8 mouse cellular contexts compared by ENCODE assay signal in the genomic region with DNA sequence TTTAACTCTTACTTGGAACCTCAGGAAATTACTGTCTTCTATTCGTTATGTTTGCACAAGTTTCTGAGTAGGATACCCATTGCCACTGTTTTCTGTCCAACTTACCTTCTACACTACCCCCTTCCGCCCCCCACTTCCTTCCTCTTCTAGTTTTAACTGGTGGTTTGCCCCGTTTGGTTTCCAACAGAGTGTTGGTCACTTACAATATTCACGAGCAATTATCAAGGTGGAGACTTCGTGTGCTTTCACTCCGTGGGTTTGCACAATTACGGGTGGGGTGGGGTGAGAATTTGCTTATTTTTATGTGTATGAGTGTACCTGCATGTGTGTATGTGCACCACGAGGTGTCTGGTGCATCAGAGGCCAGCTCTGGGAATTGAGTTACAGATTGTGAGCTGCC. TPM values are rescaled to one million over a fixed set of nuclear protein-coding genes. Genes with fewer than 3 reads are reported as not detected.
DNase-seq lines count a peak whose midpoint lies in the region; ATAC-seq and TF ChIP-seq lines count a peak whose summit lies in the region.

No protein-coding gene starts in this region.

- peak overlapping the region; percentile 79 for H3K4me2 ChIP-seq in intestine, postnatal 0 days (replicated peaks; ENCODE audit: low read depth)
- H3K4me2 ChIP-seq in neural tube, embryonic 13.5 days, result peak overlapping the region; percentile 86

- H3K27ac ChIP-seq in thymus, adult 2 months (ENCODE audit: control insufficient read depth, insufficient read depth, low read length), result no peak overlapping the region
- H3K27ac ChIP-seq in intestine, postnatal 0 days (ENCODE audit: low read depth, low read length), result no peak overlapping the region
- H3K27ac ChIP-seq in neural tube, embryonic 13.5 days (replicated peaks), result peak overlapping the region; percentile 92; the same call in 1 of the 2 replicates

- TF ChIP-seq CTCF in thymus, adult 2 months (IDR thresholded peaks at IDR 0.05; ENCODE audit: borderline replicate concordance, control insufficient read depth, extremely low read depth, insufficient read depth, low read length, poor library complexity), result no peak
- TF ChIP-seq CTCF in intestine, postnatal 0 days (IDR thresholded peaks at IDR 0.05; ENCODE audit: low read depth), result peak; percentile 10; the same call in 1 of the 2 replicates

- intact Hi-C loops in gastrocnemius, postnatal 36 days (cut with DNase I), result no loop called here

- ATAC-seq in erythroblast, adult 5-6 weeks (replicated peaks; ENCODE audit: low FRiP score, poor library complexity, severe bottlenecking), result no peak
- no peak for ATAC-seq in intestine, postnatal 0 days
- no peak for ATAC-seq in neural tube, embryonic 13.5 days (ENCODE audit: low read depth)

- peaks cover 64% of the 10 kb centered on the region for H3K4me1 ChIP-seq in erythroblast, embryonic 14.5 days (ENCODE audit: control insufficient read depth)
- H3K4me1 ChIP-seq in thymus, adult 2 months (replicated peaks; ENCODE audit: control insufficient read depth, insufficient read depth, low read length), result peaks cover 8% of the 10 kb centered on the region
- no peaks in the 10 kb centered on the region for H3K4me1 ChIP-seq in intestine, postnatal 0 days (replicated peaks; ENCODE audit: control insufficient read depth, insufficient read depth, low read length)
- H3K4me1 ChIP-seq in neural tube, embryonic 13.5 days (replicated peaks), result peaks cover 30% of the 10 kb centered on the region

- 1% methylated on average over 8 of the region's 8 CpGs for WGBS in thymus, adult 2 months
- WGBS in intestine, postnatal 0 days, result 4% methylated on average over 8 of the region's 8 CpGs
- WGBS in neural tube, embryonic 13.5 days, result 23% methylated on average over 8 of the region's 8 CpGs

- H3K4me3 ChIP-seq in erythroblast, embryonic 14.5 days (replicated peaks), result peak overlapping the region; percentile 74
- peak overlapping the region; percentile 20; the same call in 1 of the 2 replicates for H3K4me3 ChIP-seq in thymus, adult 2 months (ENCODE audit: control insufficient read depth, insufficient read depth, low read length)
- peak overlapping the region; percentile 91 for H3K4me3 ChIP-seq in intestine, postnatal 0 days (ENCODE audit: low read depth, low read length)
- peak overlapping the region; percentile 75 for H3K4me3 ChIP-seq in neural tube, embryonic 13.5 days

- no peaks in the 10 kb centered on the region for H3K9me3 ChIP-seq in erythroblast, embryonic 14.5 days (ENCODE audit: control insufficient read depth, low read length)
- H3K9me3 ChIP-seq in intestine, postnatal 0 days (ENCODE audit: control insufficient read depth), result no peaks in the 10 kb centered on the region
- H3K9me3 ChIP-seq in neural tube, embryonic 13.5 days, result no peaks in the 10 kb centered on the region

- DNase-seq in thymus, adult 2 months, result peak; percentile 16
- no peak for DNase-seq in thymus, adult 18-20 months
- no peak for DNase-seq in gastrocnemius, postnatal 36 days
- DNase-seq in urinary bladder, postnatal 14 days (ENCODE audit: low spot score), result no peak

- no peaks in the 10 kb centered on the region for H3K27me3 ChIP-seq in erythroblast, embryonic 14.5 days (ENCODE audit: control insufficient read depth)
- no peaks in the 10 kb centered on the region for H3K27me3 ChIP-seq in thymus, adult 2 months (ENCODE audit: control insufficient read depth, insufficient read depth, low read length)
- H3K27me3 ChIP-seq in intestine, postnatal 0 days (replicated peaks; ENCODE audit: control insufficient read depth, insufficient read depth, low read length), result no peaks in the 10 kb centered on the region
- H3K27me3 ChIP-seq in neural tube, embryonic 13.5 days, result no peaks in the 10 kb centered on the region

- peak overlapping the region; percentile 92 for H3K9ac ChIP-seq in intestine, postnatal 0 days (ENCODE audit: low read depth, low read length)
- H3K9ac ChIP-seq in neural tube, embryonic 13.5 days, result peak overlapping the region; percentile 93

- no peak for TF ChIP-seq POLR2A in thymus, adult 2 months (IDR thresholded peaks at IDR 0.05; ENCODE audit: control insufficient read depth, extremely low read depth, insufficient read depth, low read length, poor library complexity)

- H3K36me3 ChIP-seq in erythroblast, embryonic 14.5 days (ENCODE audit: control insufficient read depth), result peaks cover 43% of the 10 kb centered on the region
- no peaks in the 10 kb centered on the region for H3K36me3 ChIP-seq in thymus, adult 2 months (ENCODE audit: control insufficient read depth, insufficient read depth, low read length)
- H3K36me3 ChIP-seq in intestine, postnatal 0 days (ENCODE audit: control insufficient read depth, insufficient read depth), result peaks cover 9% of the 10 kb centered on the region; the same call in 1 of the 2 replicates
- H3K36me3 ChIP-seq in neural tube, embryonic 13.5 days, result peaks cover 21% of the 10 kb centered on the region

RNA-seq across cellular contexts. Expression of gene 2810004N23Rik, which starts 0.8 kb away (rescaled TPM):
- 0.82 and 0.93 TPM in 2 replicates for polyA plus RNA-seq in erythroblast, embryonic 14.5 days (2012)
- 5.6 and 7.1 TPM in 2 replicates for total RNA-seq in erythroblast, adult 5-6 weeks (2015; ENCODE audit: low replicate concordance)
- total RNA-seq in erythroblast, adult 5-6 weeks (2017; ENCODE audit: low replicate concordance), result 9.2 and 9.8 TPM in 2 replicates
- 15.1 and 18.7 TPM in 2 replicates for polyA plus RNA-seq in thymus, adult 2 months (2012; rRNA removed)
- polyA plus RNA-seq in intestine, postnatal 0 days (2015; fragmentation: Nextera tagmentation; extraction: Ambion mirVana), result 17.7 and 20.6 TPM in 2 replicates
- polyA plus RNA-seq in neural tube, embryonic 13.5 days (2015; fragmentation: Nextera tagmentation; extraction: Ambion mirVana), result 27.2 and 29.7 TPM in 2 replicates
- total RNA-seq in gastrocnemius, postnatal 36 days (2021), result 10 to 100 TPM; 25.5 to 27.5 TPM

RNA-seq across cellular contexts. Expression of gene Gnpat, which starts 0.9 kb away (rescaled TPM):
- 4.4 and 6.1 TPM in 2 replicates for polyA plus RNA-seq in erythroblast, embryonic 14.5 days (2012)
- 29.7 and 35.0 TPM in 2 replicates for total RNA-seq in erythroblast, adult 5-6 weeks (2015; ENCODE audit: low replicate concordance)
- total RNA-seq in erythroblast, adult 5-6 weeks (2017; ENCODE audit: low replicate concordance), result 18.0 and 40.7 TPM in 2 replicates
- 72.3 and 76.7 TPM in 2 replicates for polyA plus RNA-seq in thymus, adult 2 months (2012; rRNA removed)
- 31.0 and 31.9 TPM in 2 replicates for polyA plus RNA-seq in intestine, postnatal 0 days (2015; fragmentation: Nextera tagmentation; extraction: Ambion mirVana)
- 80.4 and 82.9 TPM in 2 replicates for polyA plus RNA-seq in neural tube, embryonic 13.5 days (2015; fragmentation: Nextera tagmentation; extraction: Ambion mirVana)
- total RNA-seq in gastrocnemius, postnatal 36 days (2021), result 100 to 1,000 TPM; 146 to 148 TPM

RNA-seq across cellular contexts. Expression of gene Exoc8, which starts 33.8 kb away (rescaled TPM):
- polyA plus RNA-seq in erythroblast, embryonic 14.5 days (2012), result 0.10 and 0.18 TPM in 2 replicates
- total RNA-seq in erythroblast, adult 5-6 weeks (2015; ENCODE audit: low replicate concordance), result 3.3 and 4.4 TPM in 2 replicates
- total RNA-seq in erythroblast, adult 5-6 weeks (2017; ENCODE audit: low replicate concordance), result 3.9 and 7.7 TPM in 2 replicates
- polyA plus RNA-seq in thymus, adult 2 months (2012; rRNA removed), result 12.0 and 15.2 TPM in 2 replicates
- 4.7 and 5.4 TPM in 2 replicates for polyA plus RNA-seq in intestine, postnatal 0 days (2015; fragmentation: Nextera tagmentation; extraction: Ambion mirVana)
- polyA plus RNA-seq in neural tube, embryonic 13.5 days (2015; fragmentation: Nextera tagmentation; extraction: Ambion mirVana), result 12.9 and 13.8 TPM in 2 replicates
- total RNA-seq in gastrocnemius, postnatal 36 days (2021), result 1 to 10 TPM; 6.3 to 8.0 TPM

RNA-seq across cellular contexts. Expression of gene Sprtn, which starts 34.0 kb away (rescaled TPM):
- 0.20 and 0.28 TPM in 2 replicates for polyA plus RNA-seq in erythroblast, embryonic 14.5 days (2012)
- 2.9 and 10.2 TPM in 2 replicates for total RNA-seq in erythroblast, adult 5-6 weeks (2015; ENCODE audit: low replicate concordance)
- 8.5 TPM in 2 replicates for total RNA-seq in erythroblast, adult 5-6 weeks (2017; ENCODE audit: low replicate concordance)
- polyA plus RNA-seq in thymus, adult 2 months (2012; rRNA removed), result 26.8 and 27.6 TPM in 2 replicates
- polyA plus RNA-seq in intestine, postnatal 0 days (2015; fragmentation: Nextera tagmentation; extraction: Ambion mirVana), result 4.5 and 4.7 TPM in 2 replicates
- polyA plus RNA-seq in neural tube, embryonic 13.5 days (2015; fragmentation: Nextera tagmentation; extraction: Ambion mirVana), result 8.5 and 11.4 TPM in 2 replicates
- 1 to 10 TPM; 5.0 to 6.9 TPM for total RNA-seq in gastrocnemius, postnatal 36 days (2021)

Comparison
In these comparisons a context has a peak if more than half of its experiments do, and no peak if none do; other contexts are left out.
1. H3K4me3 ChIP-seq: peak in every context shown above with its lines; median percentile 91 in intestine, postnatal 0 days; 75 in neural tube, embryonic 13.5 days; 74 in erythroblast, embryonic 14.5 days; 20 in thymus, adult 2 months.